Mouse (Mus musculus) heart, adult 8-10 months (tissue): ENCODE data around the gene Atg101. TPM values are rescaled to one million over a fixed set of nuclear protein-coding genes. Genes with fewer than 3 reads are reported as not detected.
A peak's percentile ranks its signal among the peaks of the same experiment; 100 is the strongest.

ENCODE experiments used
- DNase-seq: peaks from one replicate; pipeline ENCODE4 v3.0.0; 2022; ENCODE audit warnings: low spot score
- total RNA-seq, 4 experiments: library from RNA; stranded (reverse); gene quantifications; 2 replicates each; pipeline ENCODE4 v1.2.4; 2022

Gene Atg101
- total RNA-seq = 10 to 100 TPM; 21.1 to 25.4 (median 21.4) TPM

DNA sequence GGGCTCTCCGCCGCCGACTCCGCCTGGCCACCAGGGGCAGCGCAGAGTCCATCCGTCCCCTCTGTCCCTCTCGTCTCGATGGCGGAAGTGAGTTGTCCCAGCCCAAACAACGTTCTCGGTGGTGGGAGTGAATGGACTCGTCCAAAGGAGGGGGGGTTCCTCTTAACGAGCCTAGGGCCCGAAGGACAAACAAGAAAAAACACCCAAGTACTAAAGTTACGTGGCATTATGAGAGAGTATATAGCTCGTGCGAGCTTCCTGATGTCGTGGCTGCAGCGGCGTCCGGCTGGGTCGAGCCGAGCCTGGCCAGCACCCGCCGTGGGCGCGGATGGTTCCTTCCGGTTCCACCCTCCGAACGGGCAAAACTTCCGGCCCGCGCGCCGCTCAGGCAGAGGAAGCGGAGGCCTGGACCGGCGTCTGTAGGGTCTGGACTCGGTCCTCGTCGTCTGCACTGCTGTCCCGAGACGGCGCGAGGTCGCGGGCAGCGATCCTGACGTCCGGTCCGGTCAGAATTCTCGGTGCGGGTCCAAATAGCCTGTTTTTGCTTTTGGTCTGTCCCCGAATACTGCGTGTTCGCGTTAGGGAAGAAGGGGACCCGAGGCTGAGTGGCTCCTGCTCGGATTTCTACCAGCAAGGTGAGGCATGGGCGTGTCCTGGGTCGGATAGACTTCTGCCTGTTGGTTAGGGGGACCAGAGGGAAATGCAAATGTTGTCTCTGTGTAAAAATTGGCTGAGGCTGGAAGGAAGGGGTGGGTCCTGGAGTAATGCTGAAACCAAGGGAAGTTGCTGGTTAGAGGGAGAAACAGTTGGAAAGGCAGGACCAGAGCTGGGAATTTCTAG lies at the start of gene Atg101:
Atg101 (plus strand) TSS at position 362 of the 840 bp plus-strand sequence.
- peak; percentile 91 for DNase-seq

GRCm38 (mm10) chr15:101234611-101235341 lies 49.3 kb upstream of the Atg101 start:
- no peak for DNase-seq

DNA sequence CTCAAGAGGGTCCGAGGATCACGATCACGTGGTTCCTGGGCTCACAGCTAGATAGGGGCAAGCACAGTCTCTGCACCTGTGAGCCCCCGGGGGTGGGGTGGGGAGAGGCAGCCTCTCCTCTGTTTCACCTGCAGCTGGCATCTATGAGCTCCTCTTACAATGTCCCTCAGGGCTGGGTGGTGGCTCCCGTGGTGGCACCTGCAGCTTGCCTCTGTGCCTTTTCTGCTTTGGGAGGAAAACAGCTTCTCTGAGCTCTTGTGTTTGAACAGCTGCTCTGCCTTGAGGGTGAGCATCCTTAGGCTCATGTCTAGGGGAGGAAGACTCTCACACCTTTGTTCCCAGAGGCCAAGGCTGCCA lies 48.8 kb upstream of the Atg101 start:
- DNase-seq = no peak

DNA sequence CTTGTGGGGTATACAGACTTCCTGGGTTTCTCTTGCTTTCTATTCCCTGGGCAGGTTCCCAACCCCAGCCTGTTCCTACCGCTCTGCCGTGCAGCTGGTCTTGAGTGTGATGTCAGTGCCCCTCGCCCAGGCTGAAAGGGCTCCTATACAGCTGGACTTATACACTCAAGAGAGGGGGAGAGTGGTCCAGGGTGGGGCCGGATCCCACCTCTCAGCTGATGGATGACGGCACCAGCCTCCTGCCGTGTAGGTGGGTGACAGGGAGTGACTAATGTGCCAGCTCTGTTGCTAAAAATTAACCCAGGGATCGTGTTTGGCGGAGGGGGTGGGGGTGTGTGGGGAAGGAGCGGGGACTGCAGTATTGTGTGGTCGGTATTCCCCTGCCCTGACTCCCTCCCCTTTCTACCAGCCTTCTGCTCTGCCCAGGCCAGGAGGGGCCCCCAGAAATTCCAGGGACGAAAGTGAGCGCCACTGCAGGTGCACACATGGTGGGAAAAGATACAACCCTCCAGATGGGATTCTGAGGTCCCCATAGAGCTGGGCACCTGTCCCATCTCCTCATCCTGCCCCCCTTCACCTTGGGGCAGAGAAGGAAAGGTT lies 48.2 kb upstream of the Atg101 start:
- no peak for DNase-seq

DNA sequence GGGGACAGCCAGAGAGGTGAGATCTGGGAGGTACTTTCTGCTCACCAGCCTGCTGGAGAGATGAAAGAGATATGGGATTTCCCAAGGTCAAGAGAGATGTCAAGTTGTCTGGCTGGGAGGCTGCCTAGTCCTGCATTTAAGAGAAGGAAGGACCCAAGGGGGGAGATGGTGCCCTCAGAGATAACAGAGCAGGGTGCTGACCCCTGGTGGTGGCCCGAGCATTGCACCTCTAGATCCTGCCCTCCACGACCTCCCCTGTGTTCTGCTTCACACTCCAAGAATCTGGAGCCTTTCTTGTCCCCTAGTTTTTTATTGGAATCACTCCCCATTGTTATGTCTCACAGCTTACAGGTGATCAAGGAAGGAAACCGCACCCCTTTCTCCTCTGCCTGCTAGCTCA lies 47.2 kb upstream of the Atg101 start:
- DNase-seq = peak; percentile 67

DNA sequence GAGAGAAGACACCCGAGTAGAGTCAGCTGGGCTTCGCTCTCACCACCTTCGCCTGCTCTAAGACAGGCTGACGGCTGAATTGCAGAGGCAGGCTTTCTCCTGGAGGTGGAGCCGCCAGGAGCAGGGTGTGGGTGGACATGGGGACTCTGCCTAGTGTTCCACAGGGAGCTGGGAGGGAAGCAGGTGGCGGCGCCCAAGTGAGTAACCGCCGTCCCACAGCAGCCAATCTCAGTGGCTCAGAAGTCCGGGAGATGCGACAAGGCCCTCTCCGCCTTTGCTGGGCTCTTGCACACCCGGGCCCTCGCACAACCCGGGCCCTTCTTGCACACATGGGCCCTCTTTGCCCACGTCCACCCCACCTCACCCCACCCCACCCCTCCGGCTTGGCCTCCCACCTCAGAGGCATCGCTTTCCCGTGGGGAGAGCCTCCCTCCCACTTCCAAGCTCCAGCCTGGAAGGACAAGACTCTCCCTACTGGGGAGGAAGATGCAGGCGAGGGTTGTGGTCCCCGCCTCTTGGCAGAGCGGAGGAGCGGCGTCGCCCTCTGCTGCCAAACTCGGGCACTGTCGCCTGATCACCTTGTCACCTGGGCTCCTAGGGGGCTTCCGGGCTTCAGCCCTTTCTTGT lies 45.1 kb upstream of the Atg101 start:
- no peak for DNase-seq

- no peak for DNase-seq
Measured at GRCm38 (mm10) chr15:101239821-101240220, 44.3 kb upstream of the Atg101 start.

GRCm38 (mm10) chr15:101240799-101241204 lies 43.3 kb upstream of the Atg101 start:
- peak; percentile 92 for DNase-seq

DNA sequence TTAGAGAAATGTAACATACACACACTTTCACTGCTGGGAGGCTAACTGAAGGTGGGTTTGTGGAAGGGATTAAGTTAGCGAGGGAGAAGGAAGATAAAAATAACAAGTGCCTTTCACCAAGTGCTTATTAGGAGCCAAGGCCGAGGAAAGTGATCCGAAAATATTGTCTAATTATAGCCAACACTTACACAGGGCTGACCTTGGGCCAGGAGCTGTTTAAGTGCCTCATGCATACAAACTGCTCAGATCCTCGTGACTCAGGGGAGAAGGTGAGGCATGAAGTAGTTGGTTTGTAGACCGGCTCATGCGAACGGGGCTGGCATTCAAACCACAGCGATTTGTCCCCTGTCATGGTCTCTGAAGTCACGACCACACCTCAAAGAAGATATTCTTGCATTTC lies 42.8 kb upstream of the Atg101 start:
- peak; percentile 51 for DNase-seq

- no peak for DNase-seq
Measured at GRCm38 (mm10) chr15:101241853-101242252, 42.2 kb upstream of the Atg101 start.

DNA sequence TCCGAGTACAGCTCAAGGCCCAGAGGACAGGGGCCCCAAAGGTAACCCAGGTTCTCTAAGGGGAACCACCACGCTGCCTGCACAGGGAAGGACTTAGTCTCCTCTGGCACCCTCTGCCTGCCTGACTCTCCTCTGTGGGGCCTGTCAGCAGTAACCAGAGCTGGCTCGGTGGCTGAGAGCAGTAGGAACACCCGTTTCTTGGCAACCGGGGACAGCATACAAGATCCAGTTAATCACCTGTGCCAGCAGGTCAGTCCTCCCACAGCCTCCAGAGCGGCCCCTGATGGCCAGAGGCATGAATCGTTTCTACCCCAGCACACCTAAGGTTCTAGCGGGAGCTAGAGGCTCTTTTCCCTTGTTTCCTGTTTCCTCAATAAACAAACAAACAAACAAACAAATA lies 41.4 kb upstream of the Atg101 start:
- DNase-seq = peak; percentile 74

DNA sequence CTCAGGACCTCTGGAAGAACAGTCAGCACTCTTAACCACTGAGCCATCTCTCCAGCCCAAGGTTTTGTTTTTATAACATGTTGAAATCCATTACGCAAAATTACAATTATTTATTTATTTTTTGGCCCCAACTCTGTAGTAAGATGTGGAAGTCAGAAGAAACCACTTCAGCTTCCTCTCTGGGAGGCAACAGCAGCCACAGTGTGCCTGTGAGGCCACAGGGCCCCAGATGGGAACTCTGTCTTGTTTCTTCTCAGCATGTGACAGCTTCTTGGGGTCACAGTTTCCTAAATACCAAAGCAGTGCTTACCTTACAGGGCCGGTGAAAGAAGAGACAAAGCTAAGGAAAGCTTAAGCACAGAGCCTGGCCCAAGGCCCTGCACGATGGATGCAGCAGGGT lies 40.1 kb upstream of the Atg101 start:
- no peak for DNase-seq

DNA sequence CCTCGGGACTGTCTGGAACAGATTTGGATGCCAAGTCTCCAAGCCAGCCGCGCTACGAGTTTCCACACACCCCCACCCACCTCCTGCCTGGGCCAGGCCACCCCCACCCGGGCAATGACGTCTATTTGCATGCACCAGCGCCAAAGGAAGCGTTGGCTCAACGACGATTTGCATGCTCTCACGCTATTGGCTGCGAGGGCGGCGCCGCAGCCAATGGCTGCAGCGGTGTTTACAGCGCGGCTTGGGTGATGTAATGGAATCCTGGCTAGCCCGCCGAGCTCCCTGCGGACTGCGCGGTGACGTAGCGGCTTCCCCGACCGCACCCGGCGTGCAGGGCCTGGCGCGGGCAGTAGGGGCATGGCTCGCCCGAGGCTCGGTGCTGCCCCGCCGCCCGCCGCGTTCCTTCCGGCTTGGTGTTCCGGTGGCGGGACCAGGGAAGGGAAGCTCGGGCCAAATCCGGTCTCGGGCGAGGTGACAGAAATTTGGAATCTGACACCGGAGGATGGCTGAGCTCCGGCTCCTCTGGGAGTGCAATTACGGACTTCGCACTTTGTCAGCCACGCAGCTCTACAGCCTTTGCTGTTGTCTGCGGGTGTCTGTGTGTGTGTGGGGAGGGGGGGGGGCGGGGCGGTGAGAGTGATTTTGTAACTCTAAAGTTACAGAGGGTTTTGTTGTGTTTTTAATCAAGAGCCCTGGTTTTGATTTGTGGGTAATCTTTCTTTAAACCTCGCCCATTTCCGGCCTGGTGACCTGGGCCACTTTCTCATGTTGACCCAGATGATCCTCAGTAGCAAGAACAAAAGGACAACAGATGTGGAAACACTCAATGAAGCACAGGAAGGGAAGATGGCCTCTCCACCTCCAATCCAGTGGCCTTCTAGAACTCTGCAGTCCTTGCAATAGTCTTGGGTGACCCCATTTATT lies 37.6 kb upstream of the Atg101 start:
- peak; percentile 97 for DNase-seq

GRCm38 (mm10) chr15:101247155-101247498 lies 36.9 kb upstream of the Atg101 start:
- DNase-seq = no peak

GRCm38 (mm10) chr15:101248029-101248710 lies 35.9 kb upstream of the Atg101 start:
- no peak for DNase-seq

- DNase-seq = no peak
Measured at GRCm38 (mm10) chr15:101250220-101250800, 33.8 kb upstream of the Atg101 start.

DNA sequence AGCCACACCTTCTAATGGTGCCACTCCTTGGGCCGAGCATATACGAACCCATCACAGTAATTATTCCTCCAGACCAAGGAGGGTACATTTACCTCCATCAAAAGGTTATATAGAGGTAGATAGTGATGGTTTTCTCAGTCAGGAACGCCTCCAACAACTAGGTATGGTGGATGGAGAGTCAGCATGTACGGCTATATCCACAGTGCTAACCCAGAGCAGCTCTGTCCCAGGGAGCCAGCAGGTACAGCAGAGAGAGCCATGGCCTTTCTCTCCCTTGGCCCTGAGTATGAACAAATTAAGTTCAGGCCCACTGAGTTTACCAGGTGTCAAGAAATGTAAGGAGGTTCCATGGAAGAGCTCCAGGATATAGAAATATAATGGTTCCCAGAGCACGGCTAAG lies 32.1 kb upstream of the Atg101 start:
- no peak for DNase-seq

- no peak for DNase-seq
Measured at GRCm38 (mm10) chr15:101252614-101253013, 31.5 kb upstream of the Atg101 start.

- no peak for DNase-seq
Measured at GRCm38 (mm10) chr15:101253563-101253885, 30.5 kb upstream of the Atg101 start.
